Mouse (Mus musculus): ENCODE measurements around the gene Hoxa5.
A peak's percentile ranks its signal among the peaks of the same experiment; 100 is the strongest.

Hoxa5 gene

GRCm38 (mm10) chr6:52240389-52241000 lies 36.1 kb upstream of the Hoxa5 start, which contains the start of gene Hoxa10:
TSS of gene Hoxa10 (minus strand) at chr6:52240854.
- DNase-seq (ENCODE audit: low spot score in 2 of 2) = peak; percentile 67 to 78

GRCm38 (mm10) chr6:52239625-52240388 lies 35.4 kb upstream of the Hoxa5 start:
- DNase-seq (ENCODE audit: low spot score in 2 of 2) = no peak

- no peak for DNase-seq (ENCODE audit: low spot score in 2 of 2)
These were observed 34.6 kb upstream of the Hoxa5 start for GRCm38 (mm10) chr6:52238976-52239375.

GRCm38 (mm10) chr6:52238155-52238545 lies 33.8 kb upstream of the Hoxa5 start:
- no peak for DNase-seq (ENCODE audit: low spot score in 2 of 2)

GRCm38 (mm10) chr6:52237346-52238154 lies 33.2 kb upstream of the Hoxa5 start:
- no peak for DNase-seq (ENCODE audit: low spot score in 2 of 2)

- no peak for DNase-seq (ENCODE audit: low spot score in 2 of 2)
These were observed 32.4 kb upstream of the Hoxa5 start for GRCm38 (mm10) chr6:52236806-52237205.

- DNase-seq (ENCODE audit: low spot score in 2 of 2) = no peak
These were observed 31.5 kb upstream of the Hoxa5 start for GRCm38 (mm10) chr6:52235866-52236265.

GRCm38 (mm10) chr6:52235267-52235666 lies 30.9 kb upstream of the Hoxa5 start:
- DNase-seq (ENCODE audit: low spot score in 2 of 2) = no peak

GRCm38 (mm10) chr6:52234428-52235140 lies 30.2 kb upstream of the Hoxa5 start:
- DNase-seq (ENCODE audit: low spot score in 2 of 2) = no peak

GRCm38 (mm10) chr6:52233546-52234427 lies 29.4 kb upstream of the Hoxa5 start:
- DNase-seq (ENCODE audit: low spot score in 2 of 2) = no peak

- no peak for DNase-seq (ENCODE audit: low spot score in 2 of 2)
These were observed 28.7 kb upstream of the Hoxa5 start for GRCm38 (mm10) chr6:52232984-52233545.

- DNase-seq (ENCODE audit: low spot score in 2 of 2) = no peak
These were observed 28.2 kb upstream of the Hoxa5 start for GRCm38 (mm10) chr6:52232568-52232965.

GRCm38 (mm10) chr6:52231885-52232567 lies 27.6 kb upstream of the Hoxa5 start:
- no peak for DNase-seq (ENCODE audit: low spot score in 2 of 2)

GRCm38 (mm10) chr6:52230516-52231165 lies 26.3 kb upstream of the Hoxa5 start, which contains the start of gene Hoxa9:
TSS of gene Hoxa9 (minus strand) at chr6:52231089.
- no peak for DNase-seq (ENCODE audit: low spot score in 2 of 2)

GRCm38 (mm10) chr6:52229558-52230416 lies 25.4 kb upstream of the Hoxa5 start:
- no peak for DNase-seq (ENCODE audit: low spot score in 2 of 2)

GRCm38 (mm10) chr6:52228475-52229465 lies 24.4 kb upstream of the Hoxa5 start:
- DNase-seq (ENCODE audit: low spot score in 2 of 2) = no peak

All from natural killer cell, adult 2 months (primary cell).